Mouse (Mus musculus) gastrocnemius, postnatal 36 days (tissue): Measurements from ENCODE around the gene Golga7b. TPM values are rescaled to one million over a fixed set of nuclear protein-coding genes. Genes with fewer than 3 reads are reported as not detected.

Experiments
- DNase-seq, 2 experiments: peaks; one replicate each; pipeline ENCODE4 v3.0.0; 2022
- intact Hi-C: fragments of 180-260 bp; cut with DNase I; formaldehyde crosslinking; loops from one replicate; pipeline ENCODE4 v1.15.1; 2025
- total RNA-seq, 2 experiments: library from RNA; stranded (reverse); gene quantifications; 2 replicates each; pipeline ENCODE4 v1.2.3; 2021

Gene Golga7b
- total RNA-seq, 2 experiments from 2014 or later = 2.0 to 3.2 TPM

DNA sequence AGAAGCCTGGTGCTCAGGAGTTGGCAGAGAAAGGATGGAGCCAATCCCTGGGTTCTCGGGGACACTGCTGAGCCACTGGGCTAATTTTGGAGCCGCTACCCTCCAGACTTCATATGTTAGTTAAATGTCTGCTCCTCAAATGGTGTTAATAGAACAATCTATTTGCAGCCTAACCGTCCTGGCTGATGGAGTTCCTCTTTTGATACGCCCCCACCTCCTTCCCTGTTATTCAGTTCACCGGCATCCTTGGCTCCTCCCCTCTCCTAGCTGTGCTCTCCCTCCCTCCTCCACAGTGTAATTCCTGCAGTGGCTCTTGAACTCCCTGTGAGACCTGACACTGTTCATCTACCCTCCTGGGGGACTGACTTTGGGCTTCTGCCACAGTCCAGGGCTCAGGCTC, 748 bp upstream of the Golga7b start:
- DNase-seq = no peak
- intact Hi-C loops = no loop called here

GRCm38 (mm10) chr19:42249976-42250914, 2.9 kb downstream of the Golga7b start:
- intact Hi-C loops = no loop called here
- no peak for DNase-seq

DNA sequence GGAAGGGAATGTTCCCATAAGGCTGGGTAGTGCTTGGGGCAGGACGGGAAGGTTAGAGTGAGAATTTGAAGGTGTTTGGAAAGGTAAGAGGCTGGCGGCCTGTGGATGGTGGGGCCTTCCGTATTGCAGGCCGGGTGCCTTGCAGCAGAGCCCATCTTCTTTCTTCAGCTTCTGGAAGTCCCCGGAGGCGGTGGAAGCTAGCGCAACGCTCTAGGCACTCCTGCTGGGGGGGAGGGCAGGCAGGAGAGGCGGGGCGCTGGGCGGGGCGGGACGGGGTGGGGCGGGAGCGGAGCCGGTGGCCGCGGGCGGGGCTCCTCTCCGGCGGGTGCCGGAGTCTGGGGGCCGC, 8.0 kb downstream of the Golga7b start:
- DNase-seq = no peak
- intact Hi-C loops = no loop called here

DNA sequence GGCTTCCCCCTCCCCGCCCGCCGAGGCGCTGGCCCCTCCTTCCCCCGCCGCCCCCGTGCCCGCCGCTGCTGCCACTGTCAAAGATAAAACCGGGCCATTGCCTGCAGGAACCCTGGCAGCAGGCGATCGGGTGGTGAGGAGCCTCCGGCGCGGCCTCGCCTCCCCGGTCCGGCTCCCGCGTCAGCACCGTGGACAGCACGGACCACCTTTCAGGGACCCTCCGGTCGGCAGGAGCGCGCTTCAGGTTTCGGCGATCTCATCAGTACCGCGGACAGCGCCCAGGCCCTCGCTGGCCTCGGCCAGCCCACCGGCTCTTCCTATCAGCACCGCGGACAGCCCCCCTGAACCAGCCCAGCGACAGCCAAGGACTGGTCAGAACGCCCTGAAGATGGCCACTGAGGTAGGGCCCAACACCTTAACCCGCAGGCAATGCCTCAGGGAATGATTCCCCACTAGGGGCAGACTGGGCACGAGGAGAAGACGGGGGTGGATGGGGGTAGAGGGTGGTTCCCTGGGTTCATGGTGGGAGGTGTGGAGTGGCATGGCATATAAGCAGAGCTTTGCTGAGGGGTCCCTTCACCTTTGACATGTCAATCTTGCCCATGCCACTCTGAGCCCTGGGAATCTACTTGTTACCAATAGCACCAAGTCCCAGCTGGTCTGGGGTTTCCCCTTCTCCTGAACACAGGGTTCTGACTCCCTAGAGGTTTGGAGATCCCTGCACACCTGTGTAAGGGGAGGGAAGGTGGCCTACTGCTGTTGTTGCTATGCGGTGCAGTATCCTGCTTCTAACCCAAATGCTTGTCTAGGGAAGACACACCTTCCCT, 8.6 kb downstream of the Golga7b start:
- intact Hi-C loops = no loop called here
- peak; percentile 40 to 56 for DNase-seq

- intact Hi-C loops = no loop called here
- no peak for DNase-seq
These were observed 9.4 kb downstream of the Golga7b start for GRCm38 (mm10) chr19:42256611-42257240.

GRCm38 (mm10) chr19:42257241-42257635, 9.9 kb downstream of the Golga7b start:
- no peak for DNase-seq
- intact Hi-C loops = no loop called here

DNA sequence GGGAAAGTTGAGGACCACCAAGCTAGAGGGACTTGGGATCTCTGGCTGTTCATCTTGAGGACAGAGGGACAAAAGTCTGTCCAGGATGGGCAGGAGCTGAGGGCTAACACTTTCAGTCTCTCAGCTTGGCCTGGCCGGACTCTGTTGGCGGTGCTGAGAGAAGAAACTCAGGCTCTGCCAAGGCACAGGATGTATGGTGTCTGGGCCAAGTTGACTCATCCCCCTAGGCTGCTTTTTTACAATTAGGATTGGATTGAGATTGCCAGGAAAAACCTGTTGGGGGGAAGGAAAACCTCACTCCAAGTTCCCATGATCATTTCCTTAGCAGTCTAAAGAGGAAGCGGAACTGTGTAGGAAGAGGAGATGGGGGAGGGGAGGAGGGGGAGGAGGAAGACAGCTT, 10.7 kb downstream of the Golga7b start:
- intact Hi-C loops = no loop called here
- no peak for DNase-seq

- intact Hi-C loops = no loop called here
- no peak for DNase-seq
These were observed 11.2 kb downstream of the Golga7b start for GRCm38 (mm10) chr19:42258596-42258995.

DNA sequence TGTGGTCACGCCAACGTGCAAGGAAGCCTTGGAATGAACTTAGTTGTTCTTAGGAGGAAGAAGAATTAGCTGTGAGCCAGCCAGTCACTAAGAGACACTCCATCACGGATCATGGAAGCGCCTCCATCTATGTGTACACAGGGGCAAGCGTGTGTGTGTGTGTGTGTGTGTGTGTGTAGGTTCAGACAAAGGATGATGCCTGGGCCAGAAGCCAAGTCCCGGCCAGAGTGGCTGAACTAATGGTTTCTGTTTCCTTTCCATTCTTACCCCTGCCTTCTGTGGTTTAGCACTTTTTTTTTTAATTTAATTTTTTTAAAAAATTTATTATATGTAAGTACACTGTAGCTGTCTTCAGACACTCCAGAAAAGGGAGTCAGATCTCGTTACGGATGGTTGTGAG, 13.1 kb downstream of the Golga7b start:
- no peak for DNase-seq
- intact Hi-C loops = no loop called here

DNA sequence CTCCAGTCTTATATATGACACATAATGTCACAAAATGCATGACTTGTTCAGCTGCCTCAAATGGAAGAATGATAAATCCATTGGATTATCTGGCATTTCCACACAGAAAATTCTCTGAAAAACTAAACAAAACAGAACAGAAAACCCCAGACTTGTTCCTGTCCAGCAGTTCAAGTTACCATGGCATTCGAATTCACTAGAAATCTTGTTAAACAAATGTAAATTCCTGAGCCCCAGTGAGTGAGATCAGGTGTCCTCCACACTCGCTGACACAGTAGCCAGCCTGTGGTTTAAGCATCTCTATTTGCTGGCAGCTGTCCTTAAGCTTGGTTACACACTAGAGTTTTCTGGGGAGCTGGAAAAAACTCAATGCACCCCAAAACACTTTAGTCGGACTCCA, 16.1 kb downstream of the Golga7b start:
- intact Hi-C loops = no loop called here
- DNase-seq = no peak

DNA sequence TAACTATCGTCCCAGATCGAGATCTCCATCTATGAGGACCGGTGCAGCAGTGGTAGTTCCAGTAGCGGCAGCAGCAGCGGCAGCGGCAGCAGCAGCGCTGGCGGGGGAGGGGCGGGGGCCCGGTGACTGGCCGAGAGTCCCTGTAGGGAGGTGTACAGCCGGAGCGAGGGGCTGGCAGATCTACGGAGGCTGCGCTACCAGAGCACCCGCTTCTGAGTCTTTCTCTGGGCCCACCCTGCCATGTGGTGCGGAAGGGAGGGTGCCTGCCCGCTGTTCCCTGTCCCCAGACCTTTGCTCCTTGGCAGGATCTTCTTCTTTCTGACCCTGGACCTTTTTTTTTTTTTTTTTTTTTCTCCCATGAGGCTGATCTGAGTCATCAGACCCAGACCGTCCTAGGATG, 21.0 kb downstream of the Golga7b start:
- DNase-seq = no peak
- intact Hi-C loops = no loop called here

DNA sequence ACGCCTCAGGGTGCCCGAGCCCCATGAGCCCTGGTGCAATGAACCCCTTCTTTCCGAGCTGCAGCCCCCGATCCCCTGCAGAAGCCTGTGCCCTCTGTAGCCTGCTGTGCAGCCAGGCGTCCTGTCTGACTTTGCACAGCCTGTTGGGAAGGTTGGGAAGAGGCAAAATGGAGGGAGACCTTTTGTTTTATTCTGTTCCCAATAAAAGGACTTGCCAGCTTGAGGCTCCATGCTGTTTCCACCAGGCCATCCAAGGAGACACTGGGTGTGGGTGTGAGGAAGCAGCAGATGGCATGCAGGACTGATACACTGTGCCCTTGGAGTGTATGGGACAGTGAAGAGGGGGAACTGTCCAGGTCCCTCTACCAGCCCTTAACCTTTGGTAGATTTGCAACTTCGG, 22.7 kb downstream of the Golga7b start:
- intact Hi-C loops = no loop called here

DNA sequence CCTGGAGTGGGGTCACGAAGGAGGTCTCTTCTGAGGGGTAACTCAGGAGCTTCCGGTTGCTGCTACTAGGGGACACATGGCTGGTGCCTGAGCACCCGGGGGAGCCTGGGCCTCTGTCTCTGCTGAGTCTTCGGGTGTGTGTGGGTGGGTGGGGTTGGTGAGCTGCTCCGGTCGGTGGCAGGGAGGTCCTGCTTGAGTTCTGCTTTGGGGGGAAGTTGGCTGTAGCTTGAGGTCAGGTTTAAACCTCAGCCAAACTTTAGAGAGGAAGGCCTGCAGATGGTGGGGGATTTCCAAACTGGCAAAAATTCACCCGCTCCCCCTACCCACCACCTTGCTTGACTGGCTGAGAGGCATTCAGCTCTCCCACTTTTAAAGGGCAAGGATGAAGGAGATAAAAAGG, 23.8 kb downstream of the Golga7b start:
- intact Hi-C loops = loop anchor here (1.0 kb wide), 1 partner anchor 54 kb away; no protein-coding TSS in a partner anchor
- DNase-seq = no peak

More for the DNA sequence above, 22.7 kb downstream of the Golga7b start:
- no peak for DNase-seq

- intact Hi-C loops = no loop called here
- peak; percentile 56 to 73 for DNase-seq
These were observed 24.9 kb downstream of the Golga7b start for GRCm38 (mm10) chr19:42272003-42272963.

DNA sequence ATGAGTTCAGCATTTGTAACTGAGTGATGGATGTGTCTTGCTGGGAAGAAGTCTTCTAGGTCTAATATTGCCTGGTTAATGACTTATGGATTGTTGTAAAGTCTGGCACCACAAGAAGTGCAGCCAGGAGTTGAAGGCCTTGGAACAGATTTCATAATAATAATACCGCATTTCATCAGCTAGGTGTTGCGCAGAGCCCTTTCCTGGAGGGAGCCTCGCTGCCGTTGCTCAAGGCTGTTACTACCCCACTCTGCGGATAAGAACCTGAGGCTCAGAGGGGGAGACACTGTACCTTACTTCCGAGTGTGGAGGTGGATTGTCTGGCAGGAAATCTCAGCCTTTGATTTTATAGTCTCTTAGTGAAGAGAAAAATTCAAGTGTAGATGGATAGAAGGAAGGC, 29.9 kb downstream of the Golga7b start:
- no peak for DNase-seq
- intact Hi-C loops = no loop called here

DNA sequence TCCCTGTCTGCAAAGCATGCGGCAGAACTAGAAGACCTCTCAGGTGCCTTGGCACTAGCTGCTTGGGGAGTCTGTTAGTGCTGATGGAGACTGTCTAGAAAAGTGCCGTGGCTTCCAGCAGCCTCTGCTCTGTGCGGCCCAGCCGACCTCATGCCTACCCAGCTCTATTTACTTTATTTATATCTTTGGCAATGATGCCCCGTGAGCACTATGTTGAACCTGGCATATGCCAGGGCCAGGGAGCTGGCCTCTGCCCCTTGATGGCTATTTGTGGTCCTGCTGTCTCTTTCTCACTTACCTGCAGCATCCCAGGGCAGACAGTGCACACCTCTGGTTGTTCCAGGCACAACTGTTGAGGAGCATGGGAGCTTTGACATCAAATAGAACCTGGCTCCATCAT, 31.1 kb downstream of the Golga7b start:
- no peak for DNase-seq
- intact Hi-C loops = no loop called here

GRCm38 (mm10) chr19:42279611-42280010, 32.2 kb downstream of the Golga7b start:
- DNase-seq = no peak
- intact Hi-C loops = no loop called here

DNA sequence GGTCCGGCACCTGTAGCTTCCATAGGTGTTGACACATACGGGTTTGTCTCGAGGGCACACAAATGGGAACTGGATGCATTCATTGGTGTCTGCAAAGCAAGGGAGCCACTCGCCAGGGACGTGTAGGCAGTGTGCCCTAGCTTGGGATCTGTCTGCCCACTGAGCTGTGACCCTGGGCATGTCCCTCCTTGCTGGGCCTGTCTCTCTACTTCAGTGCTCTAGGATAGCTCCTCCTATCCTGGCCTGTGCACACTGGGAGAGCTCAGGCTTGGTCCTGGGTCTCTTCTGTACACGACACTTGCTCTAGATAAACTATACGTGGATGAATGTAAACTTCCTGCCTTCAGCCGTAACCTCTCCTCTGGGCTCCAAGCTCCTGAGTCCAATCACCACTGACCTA, 36.8 kb downstream of the Golga7b start:
- no peak for DNase-seq
- intact Hi-C loops = no loop called here

DNA sequence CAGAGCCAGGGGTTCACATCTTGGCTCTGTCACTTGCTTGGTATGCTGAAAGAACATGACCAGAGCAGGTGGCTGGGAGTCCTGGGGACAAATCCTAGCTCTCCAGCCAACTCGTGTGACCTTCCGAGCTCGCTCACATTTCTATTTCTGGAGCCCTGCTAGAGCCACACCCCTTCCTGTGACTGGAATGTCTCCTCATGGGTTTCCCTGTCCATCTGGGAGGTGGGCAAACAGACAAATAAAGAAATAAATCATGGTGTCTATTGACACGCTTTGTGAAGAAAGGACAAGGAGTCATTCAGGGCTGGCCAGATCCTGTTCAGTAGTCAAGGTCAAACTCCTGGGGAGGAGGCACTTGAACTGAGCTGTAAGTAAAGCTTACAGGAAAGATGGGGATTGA, 41.0 kb downstream of the Golga7b start:
- intact Hi-C loops = no loop called here
- no peak for DNase-seq
